In genomic region chr16:88174083-88174721, GRCm38 (mm10) we compare ENCODE assay signal across 11 mouse cellular contexts.
DNase-seq lines count a peak whose midpoint lies in the region; ATAC-seq lines count a peak whose summit lies in the region.
"Had no signal": no experiment of that assay in that cellular context is flagged by ENCODE, and none has a peak within 500 bp of the region (broad histone marks: within the 10 kb centered on the region; RNA-seq: fewer than 3 reads in every experiment).

No protein-coding gene starts in this region.

- H3K27me3 ChIP-seq in midbrain, embryonic 15.5 days (replicated peaks): no peaks in the 10 kb centered on the region
- H3K27me3 ChIP-seq: lung, embryonic 15.5 days; neural tube, embryonic 12.5 days had no signal

- ATAC-seq in midbrain, embryonic 15.5 days (replicated peaks): peak; percentile 67; the same call in 1 of the 2 replicates

- no peak overlapping the region for H3K27ac ChIP-seq in midbrain, embryonic 15.5 days
- H3K27ac ChIP-seq: heart, embryonic 10.5 days; lung, embryonic 15.5 days; neural tube, embryonic 12.5 days had no signal

- peak; percentile 9 to 15 for DNase-seq in gastrocnemius, postnatal 4 days (ENCODE audit: low spot score in 2 of 2)
- DNase-seq in gastrocnemius, postnatal 36 days: no peak
- peak; percentile 14 for DNase-seq in cerebellum, adult 9-11 months
- DNase-seq in layer of hippocampus, adult 18-20 months (ENCODE audit: low spot score in 2 of 2): peak; percentile 59 to 74
- no peak for DNase-seq in MN1 (ENCODE audit: low spot score)
- DNase-seq in urinary bladder, postnatal 25 days (ENCODE audit: low spot score): no peak
- DNase-seq in lung, postnatal 14 days: no peak

- no peak overlapping the region for H3K9ac ChIP-seq in midbrain, embryonic 15.5 days
- H3K9ac ChIP-seq: lung, embryonic 15.5 days; neural tube, embryonic 12.5 days had no signal

- no peak overlapping the region for H3K4me2 ChIP-seq in midbrain, embryonic 15.5 days
- H3K4me2 ChIP-seq: lung, embryonic 15.5 days; neural tube, embryonic 12.5 days had no signal

- H3K36me3 ChIP-seq in midbrain, embryonic 15.5 days (replicated peaks): no peaks in the 10 kb centered on the region
- H3K36me3 ChIP-seq: heart, embryonic 10.5 days; lung, embryonic 15.5 days; neural tube, embryonic 12.5 days had no signal

- intact Hi-C loops in gastrocnemius, postnatal 36 days (cut with DNase I): no loop called here

- H3K4me1 ChIP-seq in midbrain, embryonic 15.5 days: peaks cover 3% of the 10 kb centered on the region; the same call in 1 of the 2 replicates
- H3K4me1 ChIP-seq: heart, embryonic 10.5 days; lung, embryonic 15.5 days; neural tube, embryonic 12.5 days had no signal

- H3K4me3 ChIP-seq in midbrain, embryonic 15.5 days: no peak overlapping the region
- H3K4me3 ChIP-seq: heart, embryonic 10.5 days; lung, embryonic 15.5 days; neural tube, embryonic 12.5 days had no signal

- 51% methylated on average over 9 of the region's 9 CpGs for WGBS in midbrain, embryonic 15.5 days

- H3K9me3 ChIP-seq in midbrain, embryonic 15.5 days: no peaks in the 10 kb centered on the region
- H3K9me3 ChIP-seq: heart, embryonic 10.5 days; lung, embryonic 15.5 days; neural tube, embryonic 12.5 days had no signal

Comparison
In these comparisons a context has a peak if more than half of its experiments do, and no peak if none do; other contexts are left out.
1. DNase-seq: peak in gastrocnemius, postnatal 4 days (2 of 2), cerebellum, adult 9-11 months (single experiment) and layer of hippocampus, adult 18-20 months (2 of 2); none in gastrocnemius, postnatal 36 days (0 of 2), MN1 (single experiment), urinary bladder, postnatal 25 days (single experiment) and lung, postnatal 14 days (single experiment).